Mouse (Mus musculus) frontal cortex, adult 2 months (tissue): ENCODE results near the gene Ethe1. TPM values are rescaled to one million over a fixed set of nuclear protein-coding genes. Genes with fewer than 3 reads are reported as not detected.

Source experiments
- DNase-seq, 2 experiments: peaks; one replicate each; pipeline ENCODE4 v3.0.0; 2022; ENCODE audit warnings: low spot score in 1 of 2; ENCODE audit errors: extremely low spot score in 1 of 2
- polyA plus RNA-seq: library from polyadenylated mRNA; depleted of rRNA; stranded (reverse); fragments of >200 nt; gene quantifications from 2 replicates; pipeline ENCODE4 v1.2.3, GENCODE M21; 2012

The Ethe1 gene
- polyA plus RNA-seq, 1 experiment, result 14.9 TPM

GRCm38 (mm10) chr7:24574224-24574796 is 13.0 kb upstream of the Ethe1 start:
- no peak for DNase-seq

GRCm38 (mm10) chr7:24577811-24578210 is 9.5 kb upstream of the Ethe1 start:
- no peak for DNase-seq

DNA sequence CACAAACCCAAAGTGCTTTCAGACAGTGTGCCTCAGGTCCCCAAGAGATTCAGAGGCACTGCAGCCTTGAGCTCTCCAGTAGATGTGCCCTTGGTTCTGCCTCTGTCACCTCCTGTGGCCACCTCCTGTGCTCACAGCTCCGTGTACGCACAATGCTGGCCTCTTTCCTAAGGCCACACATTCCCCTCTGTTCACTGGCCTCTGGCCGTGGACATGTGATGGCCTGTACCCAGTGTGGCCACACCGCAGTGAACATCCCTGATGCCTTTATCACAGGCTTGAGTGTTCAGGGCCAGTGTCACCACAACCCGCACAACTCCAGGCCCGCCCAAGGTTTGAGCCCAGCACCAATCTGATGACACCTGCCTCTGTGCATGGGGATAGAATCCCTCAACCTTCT is 2.5 kb upstream of the Ethe1 start:
- DNase-seq, result no peak

- no peak for DNase-seq
Measured at GRCm38 (mm10) chr7:24585995-24586394, 1.3 kb upstream of the Ethe1 start.

- peak in 1 of 2 experiments; percentile 23 for DNase-seq
Measured at GRCm38 (mm10) chr7:24586828-24587227, 515 bp upstream of the Ethe1 start.

DNA sequence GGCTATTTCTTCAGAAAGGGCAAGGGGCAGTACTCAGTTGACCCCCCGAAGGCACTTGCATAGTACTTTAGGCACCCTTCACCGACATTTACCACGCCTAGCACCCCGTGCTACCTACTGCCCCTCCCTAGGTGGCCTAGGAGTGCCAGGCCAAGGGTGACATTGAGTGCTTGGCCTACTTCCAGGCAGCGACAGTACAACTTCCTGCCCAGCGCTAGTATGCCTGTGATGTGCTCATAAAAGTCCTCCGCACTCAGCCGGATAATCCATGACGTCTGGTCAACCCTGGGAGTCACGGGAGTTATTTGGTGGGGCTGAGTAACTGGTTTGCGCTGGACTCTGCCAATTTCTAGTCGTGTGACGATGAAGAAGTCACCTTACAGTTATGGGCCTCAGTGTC is 993 bp downstream of the Ethe1 start:
- DNase-seq, result no peak

GRCm38 (mm10) chr7:24591735-24592134 is 4.4 kb downstream of the Ethe1 start:
- DNase-seq, result peak in 1 of 2 experiments; percentile 29

DNA sequence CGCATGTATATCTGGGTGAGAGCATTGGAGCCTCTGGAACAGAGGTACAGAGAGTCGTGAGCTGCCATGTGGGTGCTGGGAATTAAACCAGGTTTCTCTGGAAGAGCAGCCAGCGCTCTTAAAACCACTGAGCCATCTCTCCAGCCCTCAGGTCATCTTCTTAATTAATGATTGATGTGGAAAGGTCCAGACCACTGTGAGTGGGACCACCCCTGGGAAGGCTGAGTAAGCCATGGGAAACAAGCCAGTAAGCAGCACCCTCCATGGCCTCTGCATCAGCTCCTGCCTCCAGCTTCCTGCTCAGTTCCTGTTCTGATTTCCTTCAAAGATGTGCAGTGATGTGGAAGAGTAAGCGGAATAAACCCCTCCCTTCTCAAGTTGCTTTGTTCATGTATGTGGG is 4.8 kb downstream of the Ethe1 start:
- no peak for DNase-seq

DNA sequence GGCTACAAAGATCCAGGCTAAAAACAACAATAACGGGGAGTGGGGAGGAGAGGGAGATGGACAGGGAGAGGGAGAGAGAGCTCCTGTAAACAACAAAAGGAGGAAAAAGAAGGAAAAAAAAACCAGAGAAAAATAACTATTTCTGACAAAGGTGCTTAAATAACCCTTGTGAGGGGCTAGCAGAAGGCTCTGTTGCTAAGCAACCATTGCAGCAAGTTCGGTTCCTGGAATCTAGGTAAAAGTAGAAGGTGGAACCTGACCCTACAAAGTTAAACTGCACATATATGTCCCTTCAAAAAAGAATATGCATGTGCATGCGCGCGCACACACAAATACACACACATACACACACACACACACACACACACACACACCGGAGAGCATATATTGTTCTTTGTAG is 5.4 kb downstream of the Ethe1 start:
- DNase-seq, result no peak

DNA sequence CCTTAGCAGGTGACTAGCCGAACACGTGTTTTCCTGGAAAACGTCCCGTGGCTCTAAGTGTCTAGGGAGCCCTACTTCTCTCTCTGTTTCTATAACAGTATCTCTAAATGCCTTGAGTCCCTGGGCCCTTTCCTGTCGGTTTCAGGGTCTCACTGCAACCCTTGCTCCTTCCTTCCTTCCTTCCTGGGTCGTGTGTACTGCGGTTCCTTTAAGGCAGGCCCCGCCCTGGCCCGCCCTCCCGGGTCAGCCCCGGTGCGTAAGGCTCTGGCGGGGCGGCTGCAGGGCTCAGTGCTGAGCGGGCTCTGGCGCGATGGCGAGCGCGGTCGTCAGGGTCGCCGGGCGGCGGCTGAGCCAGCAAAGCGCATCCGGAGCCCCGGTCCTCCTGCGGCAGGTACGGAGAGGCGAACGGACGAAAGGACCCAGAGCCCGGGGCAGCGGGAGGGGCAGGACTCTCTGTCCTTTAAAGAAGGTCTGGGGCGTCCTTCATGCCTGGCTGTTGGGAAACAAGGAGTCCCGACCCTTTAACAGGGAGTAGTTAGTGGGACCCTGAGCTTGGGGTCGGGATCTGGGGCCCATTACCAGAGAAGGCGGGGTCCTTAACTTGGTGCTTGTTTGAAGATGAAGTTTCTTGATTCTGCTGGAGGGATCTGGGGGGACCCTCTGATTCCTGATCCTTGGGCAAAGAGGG is 6.4 kb downstream of the Ethe1 start:
- peak in 1 of 2 experiments; percentile 65 for DNase-seq

- DNase-seq, result no peak
Measured at GRCm38 (mm10) chr7:24594309-24594803, 7.0 kb downstream of the Ethe1 start.

- no peak for DNase-seq
Measured at GRCm38 (mm10) chr7:24595464-24595863, 8.1 kb downstream of the Ethe1 start.

DNA sequence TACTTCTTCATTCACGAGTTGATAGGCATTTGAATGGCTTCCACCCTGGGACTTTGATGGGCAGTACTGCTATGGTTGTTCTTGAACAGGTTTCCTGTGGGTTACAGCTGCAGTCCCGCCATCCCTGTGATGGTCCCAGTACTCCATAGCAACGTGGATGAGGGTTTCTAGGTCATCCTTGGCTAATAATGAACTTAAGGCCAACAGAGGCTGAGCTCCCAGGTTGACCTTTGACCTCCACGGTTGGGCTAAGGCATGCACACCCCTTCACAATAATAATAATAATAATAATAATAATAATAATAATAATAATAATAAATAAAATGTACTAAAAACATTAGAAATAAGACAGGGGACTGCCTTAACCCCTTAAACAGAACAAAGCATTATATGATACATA is 10.8 kb downstream of the Ethe1 start:
- DNase-seq, result no peak

GRCm38 (mm10) chr7:24599211-24600067 is 12.1 kb downstream of the Ethe1 start:
- DNase-seq, result no peak

GRCm38 (mm10) chr7:24600941-24601597 is 13.7 kb downstream of the Ethe1 start:
- DNase-seq, result peak; percentile 88 to 99

DNA sequence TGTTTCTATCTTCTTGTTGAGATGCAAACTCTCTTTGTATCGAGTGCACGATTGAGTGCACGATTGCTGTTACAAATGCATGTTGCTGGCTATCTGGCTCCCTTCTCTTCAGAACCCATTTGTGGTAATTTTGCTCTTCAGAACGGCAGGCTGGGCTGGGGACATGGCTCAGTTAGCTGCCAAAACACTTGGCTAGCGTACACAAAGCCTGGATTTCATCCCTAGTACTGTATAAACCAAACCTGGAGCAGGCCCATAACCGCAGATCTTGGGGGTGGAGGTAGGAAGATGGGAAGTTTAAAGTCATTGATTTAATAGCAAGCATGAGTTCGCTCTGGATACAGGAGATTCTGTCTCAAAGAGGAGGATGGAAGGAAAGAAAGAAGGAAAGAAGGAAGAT is 18.2 kb downstream of the Ethe1 start:
- DNase-seq, result no peak

GRCm38 (mm10) chr7:24606046-24606445 is 18.7 kb downstream of the Ethe1 start:
- no peak for DNase-seq

DNA sequence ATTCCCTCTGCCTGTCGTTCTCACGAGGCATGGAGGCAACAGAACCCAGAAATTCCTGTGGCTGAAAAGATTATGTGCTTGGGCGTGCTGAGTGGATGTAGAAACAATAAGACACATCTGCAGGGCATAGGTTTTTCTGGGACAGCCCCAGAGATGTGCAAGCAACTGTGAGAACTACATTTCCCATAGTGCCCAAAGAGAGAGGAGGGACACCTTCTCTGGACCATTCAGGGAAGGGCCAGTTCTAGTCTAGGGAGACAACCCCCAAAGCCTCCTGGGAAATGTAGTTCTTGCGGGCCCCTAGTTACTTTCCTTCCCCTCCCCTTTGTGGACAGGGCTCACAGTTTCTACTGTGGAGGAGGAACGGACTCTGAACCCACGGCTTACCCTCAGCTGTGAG is 20.7 kb downstream of the Ethe1 start:
- DNase-seq, result peak in 1 of 2 experiments; percentile 37

- DNase-seq, result no peak
Measured at GRCm38 (mm10) chr7:24608561-24608960, 21.2 kb downstream of the Ethe1 start.

GRCm38 (mm10) chr7:24610144-24610878 is 23.0 kb downstream of the Ethe1 start, which contains the start of gene Phldb3:
Gene Phldb3 (plus strand): TSS chr7:24610763.
- no peak for DNase-seq
